Mouse (Mus musculus): ENCODE results near the gene Cerkl.

Gene Cerkl

DNA sequence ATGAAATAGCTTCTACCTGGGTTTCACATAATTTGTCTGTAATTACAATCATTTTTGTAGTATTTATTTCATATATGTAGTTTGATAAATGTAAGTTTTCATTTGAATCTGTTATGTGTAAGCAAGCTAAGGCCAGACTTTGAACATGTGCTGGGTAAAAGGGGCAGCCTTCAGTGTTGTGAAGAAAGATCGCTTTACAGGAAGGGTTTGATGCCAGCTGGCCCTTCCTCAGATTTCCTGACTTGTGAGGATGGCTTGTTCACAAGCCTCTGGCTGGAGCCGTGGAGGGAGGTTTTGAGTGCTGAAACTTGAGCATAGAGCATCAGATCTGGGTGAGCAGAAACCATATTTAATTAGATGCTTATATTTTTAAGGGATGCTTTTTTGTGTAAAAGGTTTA lies 128.5 kb downstream of the Cerkl start:
- in situ Hi-C loops (cut with MboI, MseI): loop anchor here in 1 of 2 experiments (10.0 kb wide), 1 partner anchor 1017 kb away; no protein-coding TSS in a partner anchor

DNA sequence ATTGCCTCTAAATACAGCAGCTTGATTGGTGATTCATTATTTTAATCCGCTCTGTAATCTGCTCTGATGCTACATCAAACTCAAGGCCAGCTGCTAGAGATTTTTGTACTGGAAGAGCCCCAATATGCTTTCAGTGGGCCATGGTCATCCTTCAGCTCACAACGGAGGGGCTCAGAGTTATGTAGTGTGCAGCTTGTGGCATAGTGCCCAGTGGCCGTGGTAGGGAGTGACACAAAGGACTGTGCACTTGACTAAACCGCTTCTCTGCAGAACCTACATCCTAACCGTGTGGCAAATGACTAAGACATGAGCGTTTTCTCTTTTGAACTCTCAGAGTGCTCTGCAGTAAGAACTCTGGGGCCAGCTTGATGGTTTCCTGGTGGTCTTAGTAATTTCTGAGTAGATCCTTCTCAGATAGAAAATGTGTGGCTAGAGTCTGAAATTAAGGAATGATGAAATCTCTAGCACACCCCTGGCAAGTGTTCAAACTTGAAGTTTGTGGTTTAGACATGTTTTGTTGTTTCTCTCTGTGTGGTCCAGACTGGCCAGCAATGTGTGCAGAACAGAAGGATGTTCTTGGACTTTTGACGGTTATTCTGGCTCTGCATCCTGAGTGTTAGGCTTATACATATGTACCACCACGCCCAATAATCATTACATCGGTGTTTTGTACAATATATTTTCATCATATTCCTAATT lies 140.3 kb downstream of the Cerkl start:
- in situ Hi-C loops (cut with MboI, MseI): no loop called here

DNA sequence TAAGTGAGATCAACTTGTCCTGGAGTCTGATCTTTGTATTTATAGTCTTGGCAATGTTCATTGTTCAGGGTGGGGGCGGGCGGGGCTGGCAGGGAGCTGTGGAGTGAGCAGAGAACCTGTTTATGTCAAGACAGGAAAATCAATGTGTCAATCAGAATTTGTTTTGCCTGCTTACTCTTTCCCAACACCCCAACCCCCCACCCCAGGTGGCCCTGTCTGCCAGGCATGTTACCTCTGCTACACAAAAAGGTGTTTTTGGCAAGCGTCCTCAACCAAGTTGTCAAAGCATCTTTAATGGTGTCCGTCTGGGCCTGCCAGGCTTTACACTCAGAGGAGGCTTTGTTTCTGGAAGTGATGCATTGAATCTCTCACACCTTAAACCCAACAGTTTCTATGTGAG lies 141.5 kb downstream of the Cerkl start:
- in situ Hi-C loops (cut with MboI, MseI): no loop called here

DNA sequence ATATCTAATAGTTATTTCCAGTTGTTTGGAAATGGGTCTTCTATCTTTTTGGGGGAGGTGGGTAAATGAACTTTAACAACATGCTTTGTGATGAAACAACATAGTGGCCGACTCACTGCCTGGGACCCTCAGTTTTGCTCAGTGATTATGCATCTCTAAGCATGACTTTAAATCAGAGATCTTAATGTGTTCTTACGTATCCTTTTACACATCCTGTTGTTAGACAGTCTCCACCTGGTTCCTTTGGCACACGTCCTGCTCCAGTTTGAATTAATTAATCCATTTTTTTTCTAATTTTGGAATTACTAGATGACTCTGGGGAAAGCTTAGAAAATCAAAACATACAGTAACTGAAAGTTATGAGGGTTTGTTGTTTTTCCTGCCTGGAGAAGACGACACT lies 144.1 kb downstream of the Cerkl start:
- in situ Hi-C loops (cut with MboI, MseI): no loop called here

DNA sequence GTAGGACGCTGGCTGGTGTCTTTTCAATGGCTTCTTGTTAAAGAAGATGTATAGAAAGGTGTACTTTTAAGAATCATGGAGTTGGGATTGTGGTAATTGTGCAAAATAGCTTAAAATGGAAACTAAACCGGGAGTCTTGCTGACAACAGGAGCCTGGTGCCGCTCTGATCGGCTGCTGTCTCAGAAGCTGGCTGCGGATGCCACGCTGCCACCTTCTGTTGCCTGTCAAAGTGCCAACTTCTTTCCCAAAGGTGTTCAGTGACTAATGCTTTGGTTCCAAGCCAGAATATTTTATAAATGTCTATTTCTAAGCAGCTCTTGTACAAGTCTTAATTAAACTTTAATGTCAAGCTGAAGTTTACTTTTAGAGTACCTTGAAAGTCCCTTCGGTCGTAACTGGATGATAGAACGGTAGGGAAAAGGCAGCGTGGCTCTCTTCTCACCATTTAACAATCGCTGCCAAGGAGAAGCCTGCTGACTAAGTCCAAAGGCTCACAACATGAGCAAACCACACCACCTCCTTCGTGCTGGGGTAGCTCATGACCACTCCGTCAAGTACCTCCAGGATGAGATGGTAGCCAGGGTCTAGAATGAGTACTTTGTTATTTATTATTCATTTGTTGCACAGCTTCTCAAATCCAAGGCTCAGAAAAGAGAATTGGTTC lies 147.0 kb downstream of the Cerkl start:
- in situ Hi-C loops (cut with MboI, MseI): loop anchor here in 1 of 2 experiments (10.0 kb wide), 1 partner anchor 755 kb away; no protein-coding TSS in a partner anchor

DNA sequence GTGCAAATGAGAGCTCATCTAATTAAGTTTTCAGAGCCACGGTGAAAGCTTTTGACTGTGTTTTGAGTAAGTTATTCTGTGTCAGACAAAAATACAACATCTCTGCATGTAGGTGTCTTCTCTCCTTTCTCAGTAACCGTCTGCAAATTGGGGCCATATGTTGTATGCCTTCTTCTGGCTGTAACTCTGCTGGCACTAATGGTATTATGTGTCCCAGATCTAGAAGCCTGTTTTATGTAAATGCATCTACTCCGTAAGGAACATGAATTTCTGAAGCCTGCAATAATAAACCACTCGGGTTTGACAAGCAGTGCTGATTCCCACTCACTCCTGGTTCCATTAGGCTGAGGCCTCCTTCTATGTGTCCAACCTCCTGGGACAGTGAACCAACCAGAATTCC lies 149.0 kb downstream of the Cerkl start:
- in situ Hi-C loops (cut with MboI, MseI): loop anchor here in 1 of 2 experiments (10.0 kb wide), 1 partner anchor 753 kb away; no protein-coding TSS in a partner anchor

DNA sequence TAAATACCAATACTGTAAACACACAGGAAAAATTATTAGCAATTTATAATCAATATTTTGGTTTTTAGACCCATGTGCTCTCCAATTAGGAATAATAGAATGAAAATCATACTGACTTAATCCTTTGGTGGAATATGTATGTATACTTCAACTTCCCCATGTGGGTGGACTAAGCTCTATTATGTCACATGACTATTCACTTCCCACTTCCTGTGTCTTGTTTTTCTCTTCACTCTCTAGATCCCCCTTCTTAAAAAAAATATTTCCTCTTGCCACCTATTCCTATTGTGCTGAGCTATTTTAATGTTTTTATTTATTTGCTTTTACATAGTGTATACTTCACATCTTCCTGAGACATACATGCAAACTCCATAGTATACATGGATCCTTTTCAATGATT lies 154.2 kb downstream of the Cerkl start:
- in situ Hi-C loops (cut with MboI, MseI): loop anchor here in 1 of 2 experiments (10.0 kb wide), 1 partner anchor 748 kb away; no protein-coding TSS in a partner anchor

DNA sequence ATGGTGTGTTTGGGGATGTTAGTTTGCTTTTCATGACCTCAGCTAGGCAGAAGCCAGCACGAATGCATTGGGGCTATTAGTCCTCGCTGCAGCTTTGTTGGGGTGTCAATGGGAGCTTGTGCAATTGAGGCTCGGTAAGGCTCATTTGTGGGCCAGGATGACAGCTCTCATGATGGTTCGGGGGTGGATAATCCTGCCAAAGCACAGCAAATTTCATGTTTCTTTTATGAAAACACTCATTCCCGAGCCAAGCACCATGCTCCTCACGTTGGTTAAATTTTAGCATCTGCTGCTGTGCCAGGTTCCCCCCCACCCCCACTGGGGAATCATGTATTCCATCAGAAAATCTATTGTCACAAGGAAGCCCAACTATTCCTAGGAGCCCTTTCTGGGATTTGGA lies 164.2 kb downstream of the Cerkl start:
- in situ Hi-C loops (cut with MboI, MseI): loop anchor here in 1 of 2 experiments (25.0 kb wide), 1 partner anchor 1355 kb away; the partner anchor contains the start of gene Cwc22

DNA sequence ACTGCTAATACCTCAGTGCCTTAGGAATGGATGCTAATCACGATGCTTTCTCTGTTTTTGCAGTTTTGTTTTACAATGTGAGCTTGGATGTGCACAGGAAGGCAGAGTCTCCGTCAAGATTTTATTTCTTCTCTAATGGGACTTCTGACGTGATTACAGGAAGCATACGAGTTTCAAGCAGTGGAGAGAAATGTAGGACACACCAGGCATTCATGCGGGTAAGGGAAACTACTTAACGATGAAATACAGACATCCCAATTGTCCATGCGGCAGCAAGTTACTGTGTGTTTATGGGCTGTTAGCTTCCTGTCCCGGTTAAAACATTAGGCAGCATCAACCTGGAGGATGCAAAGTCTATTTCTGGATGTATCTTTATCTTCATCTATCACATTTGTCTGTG lies 164.7 kb downstream of the Cerkl start:
- in situ Hi-C loops (cut with MboI, MseI): loop anchor here in 1 of 2 experiments (25.0 kb wide), 1 partner anchor 1355 kb away; the partner anchor contains the start of gene Cwc22

DNA sequence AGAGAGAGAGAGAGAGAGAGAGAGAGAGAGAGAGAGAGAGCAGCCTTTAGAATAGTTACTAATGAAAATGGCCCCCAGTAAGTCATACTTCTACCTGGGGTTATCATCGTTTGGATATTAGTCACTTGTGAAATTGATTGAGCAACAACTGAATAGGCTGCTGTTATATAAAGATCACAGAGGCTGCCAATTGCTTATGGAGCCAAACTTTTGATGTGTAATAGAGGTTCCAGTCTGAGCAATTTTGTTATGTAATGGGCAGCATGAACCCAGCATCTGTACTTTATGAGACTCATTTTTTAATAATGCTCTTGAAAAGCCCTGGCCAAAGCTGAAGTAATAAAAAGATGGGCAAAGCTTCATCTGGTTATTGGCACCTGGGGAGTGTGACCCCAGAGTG lies 166.4 kb downstream of the Cerkl start:
- in situ Hi-C loops (cut with MboI, MseI): loop anchor here in 1 of 2 experiments (25.0 kb wide), 1 partner anchor 1353 kb away; the partner anchor contains the start of gene Cwc22

DNA sequence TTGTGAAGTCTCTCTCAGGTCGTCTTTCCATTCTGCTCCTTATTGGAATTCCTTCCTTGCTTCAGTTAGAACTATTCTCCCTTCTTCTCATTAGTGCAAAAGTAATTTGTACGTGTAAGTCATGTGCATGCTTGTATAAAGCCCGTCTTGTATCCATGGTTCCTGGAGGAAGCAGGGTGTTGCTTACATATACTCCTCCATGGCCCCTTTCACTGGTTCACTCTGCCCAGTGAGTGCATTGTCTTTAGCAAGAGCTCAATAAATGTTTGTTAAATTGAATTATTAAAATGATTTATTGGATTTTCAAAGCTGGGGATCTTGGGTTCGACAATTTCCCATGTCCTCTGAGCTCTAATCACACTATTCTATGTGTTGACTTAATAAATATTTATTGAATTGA lies 172.4 kb downstream of the Cerkl start:
- in situ Hi-C loops (cut with MboI, MseI): loop anchor here in 1 of 2 experiments (25.0 kb wide), 1 partner anchor 1347 kb away; the partner anchor contains the start of gene Cwc22
